Mouse (Mus musculus) cerebellum, adult 11 months (tissue): Measurements from ENCODE around the gene Sept9.

Experiments
- DNase-seq: peaks from one replicate; pipeline ENCODE4 v3.0.0; 2022

The Sept9 gene

DNA sequence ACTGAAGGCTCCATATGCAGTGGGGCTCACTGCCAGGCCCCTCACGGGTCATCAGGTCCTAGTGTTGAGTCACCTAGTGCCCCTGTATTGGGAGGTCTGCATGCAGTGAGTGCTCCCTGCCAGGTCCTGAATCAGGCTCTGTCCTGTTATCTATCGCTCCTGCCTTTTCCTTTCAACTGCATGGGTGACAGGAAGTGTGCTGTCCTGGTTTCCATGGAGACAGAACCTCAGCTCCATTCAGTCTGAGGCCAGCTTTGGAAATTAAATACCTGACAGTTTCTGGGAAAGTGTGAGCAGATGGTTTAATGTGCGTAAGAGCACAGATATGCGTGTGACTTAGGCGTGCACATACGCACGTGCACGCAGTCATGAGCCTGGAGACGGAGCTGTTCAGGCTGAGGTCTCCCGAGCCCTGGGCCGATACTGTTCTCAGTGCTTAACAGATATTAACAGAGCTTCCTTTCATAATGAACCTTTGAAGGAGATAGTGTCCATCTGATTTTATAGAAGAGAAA lies 49.3 kb downstream of the Sept9 start:
- DNase-seq: no peak

DNA sequence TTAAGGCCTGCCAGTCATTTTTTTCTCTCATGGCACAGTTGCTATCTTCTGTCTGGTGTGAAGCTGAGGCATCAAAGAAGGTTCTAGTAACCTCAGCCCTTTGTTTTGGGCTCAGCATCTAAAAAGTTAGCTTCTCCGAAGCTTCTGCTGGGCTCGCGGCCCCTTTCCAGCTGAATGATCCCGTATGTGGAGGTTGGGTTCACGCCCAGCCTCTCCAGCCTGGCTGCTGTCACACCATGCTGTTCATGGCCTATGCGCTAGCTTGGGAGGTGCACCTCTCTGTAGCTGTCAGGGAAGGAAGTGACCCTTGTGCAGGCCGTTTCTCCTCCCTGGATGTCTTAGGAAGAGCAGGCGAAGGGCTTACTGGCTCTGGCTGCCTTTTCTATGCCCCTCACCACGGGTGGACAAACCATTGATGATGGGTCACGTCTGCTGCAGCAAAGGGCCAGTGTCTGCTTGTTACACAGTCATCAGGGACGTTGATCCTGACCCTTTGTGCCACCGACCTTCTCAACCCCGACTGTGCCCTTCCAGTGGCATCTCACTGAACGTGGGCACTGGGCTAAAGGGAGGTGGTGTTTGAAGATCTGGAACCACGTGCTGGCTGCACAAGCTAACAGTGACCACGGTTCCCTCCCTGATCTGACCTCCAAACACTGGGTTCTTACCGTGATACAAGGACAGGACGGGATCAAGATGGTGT lies 50.0 kb downstream of the Sept9 start:
- no peak for DNase-seq

GRCm38 (mm10) chr11:117249985-117250928 lies 50.8 kb downstream of the Sept9 start:
- no peak for DNase-seq

- no peak for DNase-seq
Measured at GRCm38 (mm10) chr11:117251755-117252154, 52.3 kb downstream of the Sept9 start.

DNA sequence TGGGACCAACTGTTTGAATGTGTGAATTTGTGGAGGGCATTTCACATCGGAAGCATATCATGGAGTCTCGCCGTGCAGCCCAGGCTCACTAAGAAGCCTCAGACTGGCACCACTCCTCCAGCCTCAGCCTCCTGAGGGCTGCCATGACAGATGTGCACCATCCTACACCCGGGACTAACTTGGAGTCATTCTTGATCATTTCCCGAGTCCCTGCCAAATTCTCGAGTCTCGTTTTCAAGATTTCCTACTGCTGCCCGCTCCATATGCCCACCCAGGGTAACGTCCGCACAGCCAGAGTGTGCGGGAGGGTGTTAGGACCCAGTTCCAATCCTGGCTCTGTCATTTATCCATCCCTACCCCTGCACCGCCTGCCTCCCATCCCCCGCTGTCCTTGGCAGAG lies 53.4 kb downstream of the Sept9 start:
- no peak for DNase-seq

GRCm38 (mm10) chr11:117254161-117255107 lies 55.0 kb downstream of the Sept9 start:
- no peak for DNase-seq

DNA sequence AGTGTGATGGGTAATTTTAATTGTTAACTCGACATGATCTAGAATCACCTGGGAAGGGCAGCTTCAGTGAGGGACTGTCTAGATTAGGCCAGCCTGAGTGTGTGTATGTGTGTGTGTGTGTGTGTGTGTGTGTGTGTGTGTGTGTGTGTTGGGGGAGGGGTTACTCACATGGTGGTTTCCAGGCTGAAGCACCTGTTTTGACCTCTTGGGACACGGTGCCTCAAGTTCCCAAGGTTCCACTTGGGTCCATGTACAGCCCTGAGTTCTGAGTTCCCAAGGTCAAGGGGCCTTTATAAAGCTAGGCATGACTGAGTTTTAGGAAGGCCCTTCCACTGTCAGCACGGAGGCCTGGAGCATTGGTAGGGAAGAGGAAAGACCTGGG lies 55.6 kb downstream of the Sept9 start:
- DNase-seq: no peak

- DNase-seq: no peak
Measured at GRCm38 (mm10) chr11:117256088-117256487, 56.6 kb downstream of the Sept9 start.

- DNase-seq: no peak
Measured at GRCm38 (mm10) chr11:117256840-117257239, 57.4 kb downstream of the Sept9 start.

GRCm38 (mm10) chr11:117257266-117257665 lies 57.8 kb downstream of the Sept9 start:
- no peak for DNase-seq

DNA sequence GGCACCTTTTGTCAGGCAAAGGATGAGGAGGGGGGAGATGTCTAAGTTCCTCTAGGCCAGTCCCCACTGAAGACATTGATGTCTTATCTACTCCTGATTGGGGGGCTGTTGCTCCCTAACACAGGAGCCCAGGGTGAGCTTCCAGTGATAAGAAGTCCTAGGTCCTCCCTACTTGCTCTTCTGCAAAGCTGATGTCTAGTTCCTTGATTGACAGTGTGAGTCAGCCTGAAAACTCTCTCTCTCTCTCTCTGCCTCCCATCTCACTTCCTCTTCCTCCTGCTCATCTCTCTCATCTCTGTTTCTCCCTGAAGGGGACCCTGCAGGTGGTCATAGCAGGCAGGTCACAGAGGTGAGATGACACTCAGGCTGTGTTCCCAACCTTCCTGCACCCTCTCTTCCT lies 58.4 kb downstream of the Sept9 start:
- no peak for DNase-seq

DNA sequence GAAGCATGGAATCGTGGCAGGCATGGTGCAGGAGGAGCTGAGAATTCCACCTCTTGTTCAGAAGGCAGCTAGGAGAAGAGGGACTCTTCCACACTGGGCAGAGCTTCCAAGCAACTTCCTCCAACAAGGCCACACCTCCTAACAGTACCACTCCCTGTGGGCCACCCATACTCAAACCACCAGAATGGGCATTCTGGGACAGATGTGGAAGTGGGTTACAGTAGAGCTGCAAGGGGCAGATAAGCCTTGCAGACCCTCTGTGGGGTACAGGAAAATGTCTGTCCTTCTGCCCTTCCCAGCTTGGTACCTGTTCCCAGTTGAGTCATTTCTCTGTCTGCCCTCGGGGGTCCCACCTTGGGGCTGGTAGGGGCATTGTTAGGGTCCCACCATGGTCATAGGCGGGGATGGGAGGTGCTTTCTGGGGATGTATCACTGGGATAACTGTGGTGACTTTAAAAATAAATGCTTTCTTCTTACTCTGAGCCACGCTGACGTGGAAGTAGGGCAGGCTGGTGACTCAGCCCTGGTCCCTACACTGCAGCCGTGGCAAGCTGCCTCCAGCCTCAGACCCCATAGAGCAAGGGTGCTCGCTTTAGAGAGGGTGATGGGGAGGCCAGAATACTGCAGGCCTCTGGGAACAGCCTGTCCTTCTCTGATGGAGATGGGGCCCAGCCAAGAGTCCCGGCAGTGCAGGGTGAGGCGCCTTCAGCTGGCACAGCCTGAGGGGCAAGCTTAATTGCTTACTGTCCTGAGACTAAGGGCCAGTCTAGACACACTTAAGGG lies 59.9 kb downstream of the Sept9 start:
- no peak for DNase-seq

DNA sequence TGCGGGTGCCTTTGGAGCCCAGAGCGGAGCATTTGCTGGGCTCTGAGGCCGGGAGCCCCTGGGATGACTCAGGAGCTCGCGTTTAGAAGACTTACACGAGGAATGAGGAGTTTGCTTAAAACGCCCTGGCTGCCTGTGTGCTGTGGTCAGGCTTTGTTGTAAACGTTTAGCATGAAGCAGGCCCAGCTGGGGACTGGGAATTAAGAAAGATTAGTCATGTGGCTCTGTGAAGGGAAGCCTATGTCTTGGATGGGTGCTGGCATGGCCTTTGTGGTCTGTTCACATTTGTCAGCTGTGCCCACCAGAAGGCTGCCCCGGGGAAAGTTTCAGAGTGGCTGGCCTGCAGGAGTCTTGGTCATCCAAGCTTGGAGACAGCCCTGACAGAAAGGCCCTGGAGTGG lies 61.2 kb downstream of the Sept9 start:
- no peak for DNase-seq

- DNase-seq: no peak
Measured at GRCm38 (mm10) chr11:117263096-117263808, 63.8 kb downstream of the Sept9 start.

DNA sequence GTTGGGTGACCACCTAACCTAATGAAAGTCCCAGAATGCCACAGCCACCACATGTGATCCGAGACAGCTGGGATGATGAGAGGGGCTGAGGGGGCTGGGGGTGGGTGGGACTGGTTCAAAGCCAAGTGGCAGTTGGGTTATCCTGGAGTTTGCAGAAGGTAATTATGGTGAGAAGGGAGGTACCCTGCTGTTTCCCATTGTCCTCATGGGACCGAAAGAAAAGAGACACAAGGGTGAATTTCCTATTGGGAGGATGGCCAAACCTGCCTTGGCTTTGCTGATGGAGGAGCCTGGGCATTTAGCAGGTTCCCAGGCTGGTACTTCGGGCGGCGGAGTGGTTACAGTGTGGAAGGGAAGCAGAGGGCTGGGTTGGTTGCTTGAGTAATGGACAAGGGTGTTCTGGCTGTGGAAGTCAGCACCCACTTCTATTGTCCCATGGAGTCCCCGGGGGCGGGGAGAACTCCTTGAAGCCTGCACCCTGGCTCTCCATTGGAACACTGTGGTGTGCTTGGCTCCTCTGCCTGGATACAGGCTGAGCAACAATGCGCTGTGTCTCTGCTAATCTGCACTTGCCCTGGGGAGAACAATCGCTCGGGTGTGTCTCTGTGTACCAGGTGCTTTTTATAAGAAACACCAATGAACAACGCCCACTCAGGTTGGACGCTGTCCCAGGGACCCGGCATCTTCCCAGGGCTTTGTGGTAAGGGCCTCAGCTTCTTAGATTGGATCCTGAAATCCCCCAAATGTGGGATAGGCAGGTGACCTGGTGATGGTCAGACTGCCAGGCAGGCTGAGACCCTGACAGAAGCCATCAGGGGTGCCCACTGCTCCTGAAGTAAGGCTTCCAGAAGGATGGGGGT lies 64.9 kb downstream of the Sept9 start:
- DNase-seq: no peak

DNA sequence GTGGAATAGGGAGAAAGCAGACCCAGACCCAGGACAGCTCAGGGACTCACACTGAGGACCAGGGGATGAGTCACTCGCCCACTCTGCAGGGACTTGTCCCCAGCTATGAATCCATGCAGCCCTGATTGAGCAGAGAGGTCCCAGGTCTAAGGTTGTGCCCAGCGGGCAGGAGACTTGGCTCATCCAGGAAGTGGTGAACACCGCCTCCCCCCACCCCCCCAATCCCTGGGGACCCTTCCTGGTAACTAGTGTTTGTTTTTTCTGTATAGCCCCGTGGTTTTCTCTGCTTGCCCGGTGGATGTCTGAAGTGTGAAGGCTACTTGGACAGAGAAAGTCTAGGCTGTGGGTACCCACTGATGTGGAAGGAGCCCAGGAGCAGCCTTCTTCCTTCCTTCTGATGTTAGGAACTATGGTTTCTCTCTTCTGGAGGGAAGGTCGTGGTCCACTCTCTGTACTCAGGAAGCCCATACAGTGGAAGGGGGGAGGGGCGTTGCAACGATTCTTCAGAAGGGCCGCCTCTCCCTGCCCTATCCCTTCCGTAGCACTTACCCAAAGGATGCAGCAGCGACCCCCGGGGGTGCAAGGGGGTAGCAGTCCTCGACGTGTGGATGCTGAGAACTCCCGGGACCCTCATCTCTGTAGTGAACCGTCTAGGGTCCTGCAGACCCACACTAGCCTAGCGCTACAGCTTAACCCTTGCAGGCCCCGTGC lies 66.0 kb downstream of the Sept9 start:
- no peak for DNase-seq

DNA sequence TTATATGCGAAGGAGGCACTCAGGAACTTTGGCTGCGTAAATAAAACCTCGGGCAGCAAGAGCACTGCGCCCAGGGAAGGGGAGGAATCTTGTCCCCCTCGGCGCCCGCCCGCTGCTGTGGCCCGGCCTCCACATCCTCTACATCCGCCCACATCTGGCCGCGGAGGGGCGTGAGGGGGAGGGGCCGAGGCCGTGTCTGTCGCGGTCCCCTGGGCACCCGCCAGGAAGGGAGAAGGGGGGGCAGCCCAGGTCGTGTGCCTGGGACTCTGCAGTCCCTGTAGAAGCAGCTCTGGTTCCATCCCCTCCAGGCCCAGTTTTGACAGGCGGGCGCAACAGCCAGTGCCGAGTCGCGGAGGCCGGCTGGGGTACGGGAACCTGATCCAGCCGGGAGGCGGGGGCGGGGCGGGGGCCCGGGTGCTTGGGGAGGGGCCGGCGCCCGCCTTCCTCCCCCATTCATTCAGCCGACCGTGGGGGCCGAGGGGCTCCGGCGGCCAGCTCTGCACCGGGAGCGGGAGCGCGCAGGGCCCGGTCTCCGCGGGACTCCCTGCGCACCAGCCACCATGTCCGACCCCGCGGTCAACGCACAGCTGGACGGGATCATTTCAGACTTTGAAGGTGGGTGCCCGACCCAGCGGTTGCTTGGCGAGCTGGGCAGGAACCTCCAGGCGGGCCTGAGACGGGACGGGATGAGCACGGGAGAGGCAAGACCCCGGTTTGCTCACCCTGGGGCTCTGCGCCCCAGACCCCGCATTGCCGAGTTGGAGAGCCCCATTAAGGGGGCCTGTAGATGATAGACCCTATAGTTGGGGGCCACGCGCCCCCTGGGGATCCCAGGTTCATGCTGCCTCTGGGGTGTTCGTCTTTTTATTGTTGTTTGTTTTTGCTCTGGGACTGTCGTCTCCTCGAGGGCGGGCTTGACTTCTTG lies 66.8 kb downstream of the Sept9 start:
- no peak for DNase-seq
